Mouse (Mus musculus): ENCODE measurements around the gene Slc25a15.
A peak's percentile ranks its signal among the peaks of the same experiment; 100 is the strongest.

Slc25a15 gene

DNA sequence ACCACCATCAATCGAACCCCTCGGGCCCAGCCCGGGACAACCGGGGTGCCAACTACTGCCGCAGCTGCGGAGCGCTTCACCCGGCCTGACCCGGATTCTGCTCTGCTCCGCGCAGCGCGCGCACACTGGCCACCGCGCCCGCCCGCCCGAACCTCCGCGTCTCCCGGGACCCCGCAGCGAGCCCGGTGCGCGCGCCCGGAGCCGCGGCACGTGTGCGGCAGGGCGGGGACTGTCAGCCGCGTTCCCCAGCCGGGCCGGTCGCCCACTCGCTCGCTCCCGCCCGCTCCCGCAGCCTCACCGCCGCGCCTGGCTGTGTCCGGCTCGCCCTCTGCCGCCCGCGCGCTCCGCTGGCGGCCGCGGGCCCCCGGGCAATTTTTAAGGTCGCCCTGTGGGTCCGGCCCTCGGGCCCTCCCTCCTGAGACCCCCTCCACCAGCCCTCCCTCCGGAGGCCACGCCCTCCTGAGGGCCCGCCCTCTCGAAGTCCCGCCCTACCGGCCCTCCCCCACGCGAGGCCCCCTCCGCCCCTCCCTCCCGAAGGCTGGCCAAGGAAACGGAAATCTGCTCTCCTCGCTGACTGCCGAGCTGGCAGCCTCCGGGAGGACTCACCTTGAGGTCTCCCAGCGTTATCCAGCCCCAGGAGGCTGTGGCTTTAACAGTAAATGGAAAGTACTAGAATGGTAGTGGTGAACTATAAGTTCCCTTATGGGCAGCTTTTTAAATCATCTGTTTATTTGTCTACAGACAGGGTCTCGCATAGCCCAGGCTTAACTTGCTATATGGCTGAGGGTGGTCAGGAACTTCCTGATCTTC is at the start of gene Slc25a15:
TSS of gene Slc25a15 (minus strand) at position 456 of the 810 bp plus-strand sequence.
- DNase-seq (ENCODE audit: extremely low read depth, insufficient read length, low spot score) = peak; percentile 87

DNA sequence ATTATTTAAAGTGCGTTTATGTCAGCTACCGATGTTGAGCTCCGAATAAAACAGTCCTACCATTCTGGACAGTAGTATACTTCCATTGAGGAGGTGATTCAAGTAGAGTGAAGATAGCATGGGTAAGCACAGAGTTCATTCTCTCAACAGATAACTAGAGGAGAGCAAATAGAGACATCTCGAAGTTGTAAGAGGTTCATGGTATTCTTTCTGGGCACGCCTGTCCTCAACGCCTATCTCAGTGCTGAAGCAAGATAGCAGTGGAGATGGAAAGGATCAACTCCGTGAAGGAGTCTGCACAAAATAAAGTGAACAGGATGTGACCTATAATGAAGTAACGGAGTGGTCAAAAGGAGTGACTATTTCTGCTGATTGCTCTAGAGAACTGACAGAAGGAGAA is 13.6 kb upstream of the Slc25a15 start:
- no peak for DNase-seq (ENCODE audit: extremely low read depth, insufficient read length, low spot score)

DNA sequence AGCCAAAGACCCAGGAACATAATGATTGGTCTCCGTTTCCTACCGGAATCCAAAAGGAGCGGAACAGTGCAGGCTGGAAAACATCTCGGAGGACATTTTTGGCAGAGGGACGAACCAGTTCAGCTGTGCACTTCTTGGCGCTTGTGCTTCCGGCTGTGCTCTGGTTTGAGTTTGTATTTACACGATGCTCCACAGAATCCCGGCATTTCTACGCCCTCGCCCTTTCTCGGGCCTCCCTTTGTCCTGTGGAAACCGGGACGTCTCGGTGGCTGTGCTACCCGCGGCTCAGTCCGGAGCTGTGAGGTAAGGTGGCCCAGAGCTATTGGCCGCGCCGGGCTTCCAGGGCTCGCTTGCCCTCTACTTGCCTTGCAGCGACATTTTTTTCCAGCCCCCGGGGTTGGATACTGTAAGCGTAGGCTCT is 12.9 kb upstream of the Slc25a15 start, which contains the start of gene Mrps31:
TSS of gene Mrps31 (plus strand) at position 80 of the 421 bp plus-strand sequence.
- peak; percentile 84 for DNase-seq (ENCODE audit: extremely low read depth, insufficient read length, low spot score)

DNA sequence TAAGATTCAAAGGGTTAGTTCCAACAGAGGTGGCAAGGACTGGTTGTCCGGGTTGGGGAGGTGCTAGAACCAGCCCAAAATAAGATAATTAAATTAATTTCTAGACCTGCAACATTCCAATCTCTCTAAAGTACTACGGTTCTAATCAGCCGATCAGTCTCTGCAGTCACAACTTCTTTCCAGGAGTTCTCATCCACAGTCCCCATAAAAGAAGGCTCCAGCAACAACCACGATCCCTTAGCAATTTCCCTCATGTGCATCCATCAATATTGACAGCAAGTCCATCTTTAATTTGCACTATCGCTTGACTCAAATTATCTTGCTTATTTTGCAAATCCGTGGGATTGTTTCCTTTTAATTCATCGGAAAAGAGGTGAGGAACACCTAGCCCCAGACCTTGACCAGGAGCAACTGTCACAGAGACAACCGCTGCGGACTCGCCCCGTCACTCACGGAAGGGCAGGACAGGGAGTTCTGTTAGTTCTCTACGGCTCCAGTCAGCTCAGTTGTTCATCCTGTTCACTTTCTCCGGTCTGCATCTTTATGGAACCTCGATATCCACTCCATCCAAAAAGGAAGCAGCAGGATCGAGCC is 12.4 kb upstream of the Slc25a15 start:
- no peak for DNase-seq (ENCODE audit: extremely low read depth, insufficient read length, low spot score)

DNA sequence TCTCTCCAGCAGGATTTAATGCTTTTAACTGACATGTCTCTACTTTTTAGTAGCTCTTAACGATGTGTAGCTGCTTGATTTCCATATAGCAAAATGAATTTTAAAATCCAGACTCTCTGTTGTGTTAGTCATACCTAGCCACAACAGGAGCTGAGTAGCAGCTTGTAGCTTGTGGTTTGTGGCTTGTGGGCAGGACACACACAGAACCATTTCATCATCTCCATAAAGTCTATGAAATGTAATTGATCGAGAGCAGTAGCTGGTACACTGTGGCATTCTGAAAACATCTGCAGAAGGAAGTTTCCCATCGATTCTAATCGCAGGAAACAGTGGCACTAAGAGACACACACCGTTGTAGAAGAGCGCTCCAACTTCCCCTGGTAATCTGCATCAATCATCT is 7.3 kb upstream of the Slc25a15 start:
- peak; percentile 26 for DNase-seq (ENCODE audit: extremely low read depth, insufficient read length, low spot score)

DNA sequence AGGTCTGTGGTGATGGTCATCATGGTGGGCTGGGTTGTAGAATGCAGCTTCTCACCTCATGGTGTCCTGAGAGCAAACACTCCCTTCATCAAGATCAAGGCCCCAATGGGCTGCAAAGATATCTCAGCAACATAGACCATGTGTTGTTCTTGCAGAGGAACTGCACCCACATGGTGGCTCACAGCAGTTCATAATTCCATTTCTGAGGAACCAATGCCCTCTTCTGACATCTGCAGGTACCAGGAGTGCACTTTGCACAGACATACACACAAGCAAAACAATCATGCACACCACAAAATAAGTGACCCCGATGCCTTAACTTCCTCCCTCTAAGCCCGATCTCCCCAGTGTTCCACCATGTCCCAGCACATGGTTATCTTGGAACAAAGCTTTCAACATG is 4.8 kb upstream of the Slc25a15 start:
- no peak for DNase-seq (ENCODE audit: extremely low read depth, insufficient read length, low spot score)

DNA sequence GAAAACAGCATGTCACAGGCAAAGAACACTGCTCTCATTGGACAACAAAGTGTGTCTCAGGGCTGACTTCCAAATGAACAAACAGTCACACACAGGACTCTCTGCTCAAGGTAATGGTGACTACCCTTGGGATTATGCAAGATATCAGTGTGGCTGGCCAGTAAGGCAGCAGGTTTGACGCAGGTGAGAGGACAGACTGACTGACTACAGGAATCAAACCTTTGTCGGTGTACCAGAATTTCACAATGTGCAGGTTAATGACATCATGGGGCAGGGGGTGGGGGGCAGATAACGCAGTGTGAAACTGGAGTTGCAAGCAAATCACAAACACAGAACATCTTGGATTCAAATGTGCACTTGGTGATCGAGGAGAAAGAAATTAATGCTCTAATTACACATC is 2.2 kb upstream of the Slc25a15 start:
- DNase-seq (ENCODE audit: extremely low read depth, insufficient read length, low spot score) = no peak

DNA sequence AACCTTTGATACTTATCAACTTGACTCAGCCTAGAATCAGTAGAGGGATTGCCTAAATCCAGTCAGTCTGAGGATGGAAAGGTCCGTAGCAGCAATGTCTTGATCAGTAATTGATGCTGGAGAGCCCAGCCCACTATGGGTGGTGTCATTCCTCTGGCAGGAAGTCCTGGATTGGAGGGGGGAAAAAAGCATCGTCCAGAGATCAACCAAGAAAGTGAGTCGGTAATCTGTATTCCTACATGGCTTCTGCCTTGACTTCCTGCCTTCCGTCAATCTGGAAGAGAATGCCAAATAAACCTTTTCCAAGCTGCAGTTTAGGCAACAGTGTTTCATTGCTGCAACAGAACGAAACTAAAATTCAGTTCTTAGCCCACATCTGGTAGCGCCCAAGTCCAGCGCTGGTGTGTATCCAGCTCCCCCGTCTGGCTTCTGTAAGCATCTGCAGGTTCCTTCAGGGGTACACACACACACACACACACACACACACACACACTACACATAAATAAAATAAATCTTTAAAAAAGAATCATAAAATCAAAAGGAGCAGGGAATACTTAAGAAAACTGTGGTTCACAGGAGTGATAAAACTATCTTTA is 986 bp upstream of the Slc25a15 start:
- DNase-seq (ENCODE audit: extremely low read depth, insufficient read length, low spot score) = no peak

DNA sequence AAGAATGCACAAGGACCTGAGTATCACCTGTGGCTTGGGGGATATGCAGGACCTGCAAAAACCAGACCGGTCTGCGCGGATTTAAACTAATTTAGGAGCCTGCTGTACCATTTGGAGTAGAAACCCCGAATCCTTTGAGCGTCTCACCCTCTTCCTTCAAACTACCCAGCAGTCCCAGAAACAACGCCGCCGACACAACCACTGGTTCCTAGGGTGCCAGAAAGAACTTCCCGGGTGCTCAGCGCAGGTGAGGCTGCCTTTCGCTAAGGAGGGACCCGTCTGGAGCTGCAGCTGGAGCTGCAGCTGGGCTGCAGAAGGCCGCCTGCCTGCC is 621 bp downstream of the Slc25a15 start:
- no peak for DNase-seq (ENCODE audit: extremely low read depth, insufficient read length, low spot score)

DNA sequence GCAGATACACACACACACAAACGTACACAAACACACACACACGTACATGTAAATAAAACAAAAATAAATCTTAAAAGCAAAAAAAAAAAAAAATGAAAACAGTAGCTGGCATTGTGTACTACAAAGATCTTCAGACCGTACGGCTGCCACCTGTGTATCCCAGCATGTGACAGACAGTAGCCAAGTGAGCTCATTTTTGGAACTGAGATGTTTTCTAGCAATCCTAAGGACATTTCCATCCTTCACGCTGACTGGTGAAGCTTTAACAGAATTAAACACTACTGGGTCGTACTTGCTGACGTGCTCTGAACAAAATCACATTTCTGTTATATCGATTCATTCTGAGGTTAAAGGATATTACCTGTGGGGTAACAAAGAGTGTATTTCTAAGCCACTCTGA is 3.1 kb downstream of the Slc25a15 start:
- no peak for DNase-seq (ENCODE audit: extremely low read depth, insufficient read length, low spot score)

DNA sequence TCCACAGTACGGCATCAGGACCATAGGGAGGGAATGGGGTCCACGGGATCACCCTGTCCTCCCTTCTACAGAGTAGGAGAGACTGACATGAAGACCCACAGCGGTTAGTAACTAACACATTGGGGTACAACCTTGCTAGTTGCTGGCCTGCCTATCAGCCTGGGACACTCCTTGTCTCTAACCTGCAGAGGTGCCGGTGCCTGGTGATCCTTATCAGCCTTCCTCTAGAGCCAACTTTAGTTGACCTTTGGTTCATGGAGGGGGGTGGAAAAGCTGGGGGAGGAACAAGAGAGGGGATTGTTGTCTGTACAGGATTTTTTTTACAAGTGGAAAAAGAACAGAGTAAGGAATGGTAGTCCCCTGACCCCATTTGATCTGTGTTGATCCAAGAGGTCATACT is 3.9 kb downstream of the Slc25a15 start:
- DNase-seq (ENCODE audit: extremely low read depth, insufficient read length, low spot score) = no peak

DNA sequence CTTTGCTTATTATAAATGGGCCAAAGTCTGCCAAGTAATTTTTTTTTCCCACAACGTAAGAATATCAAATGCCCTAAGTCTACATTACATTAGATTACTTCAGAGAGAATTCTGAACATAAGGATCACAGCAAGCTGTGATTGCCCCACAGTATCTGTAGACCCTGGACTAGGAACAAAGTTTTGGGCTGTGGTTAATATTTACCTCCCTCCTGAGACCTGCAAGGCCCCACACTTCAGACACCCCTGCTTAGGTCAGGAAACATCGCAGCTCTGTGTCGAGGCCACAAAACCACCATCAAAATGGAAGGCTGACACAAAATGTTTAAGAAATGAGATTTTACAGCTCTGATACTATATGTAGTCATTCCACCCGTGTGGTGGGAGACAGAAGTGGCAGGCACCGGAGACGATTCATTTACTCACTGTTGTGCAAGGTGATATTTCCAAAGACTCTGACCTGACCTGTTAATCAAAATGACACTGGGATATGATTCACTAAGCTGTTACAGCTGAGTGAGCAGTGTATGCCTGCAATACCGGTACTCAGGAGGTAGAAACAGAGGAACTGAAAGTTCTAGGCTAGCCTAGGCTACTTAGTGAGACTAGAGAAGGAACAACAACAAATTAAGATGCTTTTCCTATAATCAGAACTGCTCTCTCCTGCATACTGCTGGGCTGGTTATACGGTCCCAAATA is 7.5 kb downstream of the Slc25a15 start:
- DNase-seq (ENCODE audit: extremely low read depth, insufficient read length, low spot score) = no peak

DNA sequence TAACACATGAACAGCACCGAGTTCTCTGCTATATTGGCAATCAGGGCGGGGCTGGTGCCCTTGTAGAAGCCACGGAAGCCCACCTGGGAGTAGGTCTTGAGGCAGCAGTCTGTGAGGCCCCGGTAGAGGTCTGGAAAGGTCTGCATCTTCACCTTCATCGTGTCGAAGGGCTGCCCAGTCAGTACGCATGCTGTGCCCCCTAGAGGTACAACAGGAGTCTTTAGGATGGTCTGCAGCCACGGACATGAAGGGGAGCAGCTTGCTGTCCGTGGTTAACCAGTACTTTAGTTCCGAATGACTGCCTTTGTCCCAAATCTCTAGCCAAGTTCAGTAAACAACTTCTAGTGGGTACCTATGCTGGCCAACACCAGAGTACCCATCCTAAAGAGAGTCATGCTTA is 8.5 kb downstream of the Slc25a15 start:
- DNase-seq (ENCODE audit: extremely low read depth, insufficient read length, low spot score) = no peak

DNA sequence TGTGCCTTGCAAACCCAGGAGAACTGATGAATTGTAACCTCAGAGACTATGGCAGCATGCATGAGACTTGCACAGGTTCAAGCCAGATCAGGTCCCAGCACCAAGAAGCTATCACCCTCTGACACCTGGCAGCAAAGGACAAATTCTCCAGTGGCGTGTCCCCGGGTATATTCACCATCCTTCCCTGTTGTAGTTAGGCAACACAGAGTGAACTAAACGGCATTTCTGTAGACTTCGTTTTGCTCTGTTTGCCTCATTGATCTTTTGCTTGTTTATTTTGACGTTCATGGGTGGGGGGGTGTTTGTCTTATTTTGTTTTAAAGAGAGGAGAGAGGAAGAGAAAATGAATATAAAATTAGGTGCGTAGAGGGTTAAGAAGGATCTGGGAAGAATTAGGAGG is 13.2 kb downstream of the Slc25a15 start:
- no peak for DNase-seq (ENCODE audit: extremely low read depth, insufficient read length, low spot score)

DNA sequence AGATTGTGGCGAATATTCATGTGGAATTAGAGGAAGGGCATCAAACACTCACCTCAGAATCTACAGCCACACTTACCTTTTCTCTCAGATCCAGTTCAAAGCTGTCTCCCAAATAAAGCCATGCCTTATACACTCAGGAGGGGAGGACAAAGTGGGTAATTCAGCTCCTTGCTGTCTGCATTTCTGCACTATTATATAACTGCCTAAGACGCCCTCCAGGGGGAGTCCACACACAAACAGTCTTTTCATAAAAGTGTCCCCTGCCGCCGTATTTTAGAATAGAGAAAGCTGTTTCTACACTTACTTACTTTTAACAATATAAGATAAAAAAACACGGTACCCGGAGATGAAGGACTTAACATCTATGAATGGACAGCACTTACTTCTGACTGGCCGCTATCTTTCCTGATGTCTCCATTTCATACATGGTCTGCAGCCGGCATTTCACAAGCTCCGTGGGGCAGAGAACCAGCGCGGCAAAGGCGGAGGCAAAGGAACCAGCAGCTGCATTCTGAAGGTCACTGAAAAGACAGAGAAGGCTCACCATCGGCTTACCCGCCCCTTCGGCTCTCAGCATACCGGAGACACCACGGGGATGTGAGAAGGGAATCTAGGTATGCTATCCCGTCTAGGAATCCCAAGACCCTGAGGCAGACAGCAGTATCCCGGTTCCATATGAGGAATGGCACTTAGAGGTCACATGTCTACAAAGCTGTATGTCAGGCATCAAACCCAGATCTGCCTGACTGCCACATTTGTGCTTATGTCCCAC is 15.4 kb downstream of the Slc25a15 start:
- DNase-seq (ENCODE audit: extremely low read depth, insufficient read length, low spot score) = no peak

DNA sequence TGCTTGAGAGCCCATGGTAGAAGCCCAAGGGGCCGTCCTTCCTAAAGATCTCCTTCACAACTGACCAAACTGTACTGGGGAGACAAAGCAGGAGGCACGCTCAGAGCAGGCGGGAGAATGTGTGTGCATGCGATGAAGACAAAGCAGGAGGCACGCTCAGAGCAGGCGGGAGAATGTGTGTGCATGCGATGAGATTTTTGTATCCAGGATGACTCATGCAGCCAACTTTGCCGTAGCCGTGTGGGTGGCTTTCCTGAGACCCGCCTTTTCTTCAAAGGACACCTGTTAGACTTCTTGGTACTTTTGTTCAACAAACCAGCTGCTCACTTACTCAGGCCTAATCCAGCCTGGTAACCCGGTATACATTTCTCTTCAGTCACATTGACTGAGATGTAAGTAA is 17.5 kb downstream of the Slc25a15 start:
- no peak for DNase-seq (ENCODE audit: extremely low read depth, insufficient read length, low spot score)

DNA sequence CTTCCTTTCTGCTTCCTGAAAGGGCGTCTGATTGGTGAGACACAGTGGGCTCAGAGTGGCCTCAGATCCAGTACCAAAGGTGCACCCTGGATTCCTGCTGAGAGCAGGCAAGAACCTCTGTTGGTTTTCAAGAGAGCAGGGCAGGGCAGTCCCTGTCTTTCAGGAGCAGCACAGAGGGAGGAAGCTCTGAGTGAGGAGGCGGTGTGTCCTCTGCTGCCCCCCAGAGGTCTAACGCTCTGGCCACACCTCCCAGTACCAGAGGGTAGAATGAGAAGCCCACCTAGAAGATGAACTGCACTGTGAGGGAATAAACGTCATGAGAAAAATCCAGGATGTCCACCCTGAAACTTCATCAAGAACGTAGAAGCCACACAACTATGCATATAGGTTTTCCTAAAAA is 21.5 kb downstream of the Slc25a15 start:
- peak; percentile 6 for DNase-seq (ENCODE audit: extremely low read depth, insufficient read length, low spot score)

DNA sequence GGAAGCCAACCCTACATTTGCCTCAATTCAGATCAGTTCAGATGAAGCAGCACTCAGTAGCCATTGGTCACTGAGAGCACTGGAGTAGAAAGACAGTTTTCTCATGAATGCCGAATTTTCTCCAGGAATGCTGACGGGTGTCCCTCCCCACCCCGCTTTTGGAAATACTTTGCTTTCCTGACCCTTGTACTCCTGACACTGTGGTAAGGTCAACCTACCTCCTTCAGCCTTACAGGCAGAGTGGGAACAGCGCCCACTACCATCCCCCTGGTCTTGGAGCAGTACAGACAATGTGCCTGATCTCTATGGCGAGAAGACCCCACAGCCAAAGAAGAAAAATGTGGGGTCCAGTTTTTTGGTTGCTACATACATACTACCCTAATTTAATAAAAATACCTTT is 22.1 kb downstream of the Slc25a15 start:
- no peak for DNase-seq (ENCODE audit: extremely low read depth, insufficient read length, low spot score)

DNA sequence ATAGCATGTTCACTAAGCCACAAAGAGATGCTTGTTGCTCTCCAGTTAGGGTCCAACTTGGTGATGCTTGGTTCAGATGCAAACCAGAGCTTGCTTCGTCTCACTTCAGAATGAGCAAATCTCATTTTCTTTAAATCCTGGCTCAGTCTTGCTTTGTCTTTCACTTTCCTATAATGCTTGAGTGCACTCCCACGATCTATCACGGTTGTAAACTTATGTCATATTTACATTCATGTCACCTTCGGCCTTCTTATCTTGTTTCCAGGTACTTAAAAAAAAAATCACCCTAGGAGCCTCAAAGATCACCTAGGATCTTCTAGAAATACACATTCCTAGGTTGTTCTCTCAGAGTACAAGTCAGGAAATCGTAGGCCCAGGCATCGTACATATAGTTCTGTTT is 38.5 kb downstream of the Slc25a15 start:
- DNase-seq (ENCODE audit: extremely low read depth, insufficient read length, low spot score) = no peak

DNA sequence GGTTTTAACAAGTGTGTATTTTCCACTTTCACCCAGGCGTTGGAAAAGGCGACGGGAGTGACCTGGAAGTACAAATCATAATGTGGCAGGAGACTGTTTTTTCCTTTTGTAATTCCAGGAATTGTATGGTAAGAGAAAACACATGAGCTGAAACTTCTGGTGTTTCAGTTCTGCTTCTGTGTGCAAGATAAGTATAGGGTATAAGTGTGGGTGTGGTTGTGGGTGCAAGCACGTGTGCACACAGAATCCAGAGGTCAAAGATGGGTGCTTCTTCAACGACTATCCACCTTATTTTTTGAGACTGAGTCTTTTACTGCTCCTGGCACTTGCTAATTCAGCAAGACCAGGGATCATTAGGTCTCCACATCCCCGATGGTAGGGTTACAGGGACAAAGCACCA is 39.0 kb downstream of the Slc25a15 start:
- DNase-seq (ENCODE audit: extremely low read depth, insufficient read length, low spot score) = no peak

DNA sequence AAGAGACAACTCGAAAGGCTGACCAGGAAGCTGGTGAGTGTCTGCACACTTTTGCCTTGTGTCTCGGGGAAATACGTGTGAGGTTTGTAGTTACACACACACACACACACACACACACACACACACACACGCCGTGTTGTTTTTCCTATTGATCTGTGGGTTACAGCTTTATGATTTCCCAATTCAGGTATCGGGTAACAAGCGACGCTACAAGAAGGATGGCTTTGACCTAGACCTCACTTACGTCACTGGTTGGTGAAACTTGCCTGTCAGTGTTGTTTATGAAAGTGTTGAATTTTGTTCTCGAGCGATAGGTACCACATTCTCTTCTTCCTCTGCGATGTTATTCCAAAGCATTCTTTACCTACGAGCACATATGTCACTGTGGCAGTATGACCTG is 63.0 kb downstream of the Slc25a15 start:
- no peak for DNase-seq (ENCODE audit: extremely low read depth, insufficient read length, low spot score)
